Mouse (Mus musculus) lung, postnatal 0 days (tissue): ENCODE measurements around the gene Olfr347.

ENCODE experiments used
- CTCF ChIP-seq: IDR thresholded peaks from 2 replicates; pipeline ENCODE4 v1.5.1; 2016; ENCODE audit warnings: antibody characterized with exemption, mild to moderate bottlenecking
- EP300 ChIP-seq: IDR thresholded peaks from 2 replicates; pipeline ENCODE4 v1.6.1; 2016; ENCODE audit warnings: antibody characterized with exemption, mild to moderate bottlenecking, control low read depth

GRCm38 (mm10) chr2:36685488-36685887, 46.2 kb upstream of the Olfr347 start, which contains the start of gene Olfr346:
- TF ChIP-seq CTCF (no peak), EP300 (no peak)
